Mouse (Mus musculus) stomach, postnatal 0 days (tissue): Measurements from ENCODE around the gene Chn2. TPM values are rescaled to one million over a fixed set of nuclear protein-coding genes. Genes with fewer than 3 reads are reported as not detected.
A peak's percentile ranks its signal among the peaks of the same experiment; 100 is the strongest.

Experiments used
- ATAC-seq: fragments of 200-750 bp; cut with Nextera tagmentation; 2 replicates; pipeline ENCODE4 v1.8.0; 2017; ENCODE audit not compliant: low FRiP score, low TSS enrichment
- DNase-seq: peaks from one replicate; pipeline ENCODE4 v3.0.0-alpha.2; 2016; ENCODE audit warnings: low spot score
- H3K27ac ChIP-seq: fragments of 300-500 bp; sonication (generic); replicated peaks from 2 replicates; pipeline ENCODE4 v1.5.1; 2014; ENCODE audit warnings: mild to moderate bottlenecking, control low read depth
- H3K27me3 ChIP-seq: fragments of 300-500 bp; sonication (generic); 2 replicates; pipeline ENCODE4 v1.6.1; 2014; ENCODE audit warnings: low read length; ENCODE audit not compliant: control insufficient read depth, insufficient read depth
- H3K36me3 ChIP-seq: fragments of 300-500 bp; sonication (generic); 2 replicates; pipeline ENCODE4 v1.6.1; 2014; ENCODE audit warnings: low read length, mixed read lengths; ENCODE audit not compliant: control insufficient read depth, insufficient read depth
- H3K4me1 ChIP-seq: fragments of 300-500 bp; sonication (generic); replicated peaks from 2 replicates; pipeline ENCODE4 v1.6.1; 2014; ENCODE audit warnings: antibody characterized with exemption; ENCODE audit not compliant: control insufficient read depth, insufficient read depth
- H3K4me2 ChIP-seq: fragments of 300-500 bp; sonication (generic); replicated peaks from 2 replicates; pipeline ENCODE4 v1.6.1; 2014; ENCODE audit warnings: low read depth, mild to moderate bottlenecking, control low read depth, moderate library complexity
- H3K4me3 ChIP-seq: fragments of 300-500 bp; sonication (generic); 2 replicates; pipeline ENCODE4 v1.5.1; 2014; ENCODE audit warnings: low read depth, low read length, control low read depth
- H3K9ac ChIP-seq: fragments of 300-500 bp; sonication (generic); 2 replicates; pipeline ENCODE4 v1.6.1; 2014; ENCODE audit warnings: mild to moderate bottlenecking, low read length, control low read depth, mixed read lengths
- H3K9me3 ChIP-seq: fragments of 300-500 bp; sonication (generic); 2 replicates; pipeline ENCODE4 v1.6.1; 2016; ENCODE audit warnings: low read length; ENCODE audit not compliant: control insufficient read depth
- CTCF ChIP-seq: IDR thresholded peaks from 2 replicates; pipeline ENCODE4 v1.5.1; 2016; ENCODE audit warnings: antibody characterized with exemption, low read depth, mild to moderate bottlenecking, moderate library complexity
- EP300 ChIP-seq: optimal IDR thresholded peaks from 2 replicates; pipeline ENCODE3; 2016; ENCODE audit warnings: antibody characterized with exemption
- WGBS: fragments of 180-500 bp; shearing (Covaris S2); extraction: QIAGEN DNeasy Blood & Tissue Kit; methylation state at CpG from one replicate; pipeline ENCODE4 v1.1.7; 2014; 5-methylcytosine and 5-hydroxymethylcytosine counted together
- polyA plus RNA-seq: library from polyadenylated mRNA; unstranded; fragments of >200 nt; fragmentation: Nextera tagmentation; extraction: Ambion mirVana; gene quantifications from 2 replicates; pipeline ENCODE4 v1.2.1, GENCODE M21; 2015

The Chn2 gene
- polyA plus RNA-seq, 1 experiment from 2014 or later = 19.1 TPM

GRCm38 (mm10) chr6:54132576-54132975 is 93.2 kb downstream of the Chn2 start:
- Histone ChIP-seq H3K27me3 (no peaks in the 10 kb centered on the region), H3K9me3 (no peaks in the 10 kb centered on the region), H3K4me3 (no peak overlapping the region), H3K27ac (no peak overlapping the region), H3K4me2 (no peak overlapping the region), H3K36me3 (no peaks in the 10 kb centered on the region), H3K4me1 (no peaks in the 10 kb centered on the region), H3K9ac (no peak overlapping the region)
- no peak for TF ChIP-seq CTCF
- no peak for TF ChIP-seq EP300
- no peak for DNase-seq
- 94% methylated on average over 1 of the region's 1 CpGs for WGBS
- no peak for ATAC-seq

GRCm38 (mm10) chr6:54133231-54133630 is 93.9 kb downstream of the Chn2 start:
- WGBS = 77% methylated on average over 5 of the region's 5 CpGs
- Histone ChIP-seq H3K4me3 (no peak overlapping the region), H3K27ac (no peak overlapping the region), H3K4me2 (no peak overlapping the region), H3K27me3 (no peaks in the 10 kb centered on the region), H3K36me3 (no peaks in the 10 kb centered on the region), H3K4me1 (no peaks in the 10 kb centered on the region), H3K9me3 (no peaks in the 10 kb centered on the region), H3K9ac (no peak overlapping the region)
- no peak for ATAC-seq
- DNase-seq = no peak
- TF ChIP-seq CTCF (no peak), EP300 (no peak)

- H3K9me3 ChIP-seq = no peaks in the 10 kb centered on the region
- WGBS = 89% methylated on average over 9 of the region's 9 CpGs
- TF ChIP-seq CTCF (no peak), EP300 (no peak)
These were observed 98.8 kb downstream of the Chn2 start for GRCm38 (mm10) chr6:54138157-54138556.

DNA sequence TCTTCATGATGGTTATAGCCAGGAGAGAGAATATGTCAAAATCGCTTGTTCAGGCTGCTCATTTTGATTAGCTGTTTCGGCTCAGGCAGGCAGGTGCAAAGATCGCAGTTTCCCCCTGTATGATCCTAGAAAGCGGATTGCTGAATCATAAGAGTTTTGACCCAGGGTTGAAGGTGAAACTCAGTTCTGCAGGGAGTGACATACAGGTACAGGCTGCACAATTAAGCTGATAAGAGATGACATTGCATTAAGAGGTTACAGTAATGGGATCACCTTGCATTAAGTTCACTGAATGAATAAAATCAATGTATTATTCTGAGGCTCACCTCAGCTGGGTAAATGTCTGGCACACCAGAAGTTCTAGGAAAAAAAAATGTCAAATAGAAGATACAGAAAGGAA is 101.1 kb downstream of the Chn2 start:
- no peak overlapping the region for H3K27ac ChIP-seq
- ATAC-seq (no peak), DNase-seq (no peak)
- no peaks in the 10 kb centered on the region for H3K4me1 ChIP-seq
- H3K4me2 ChIP-seq = no peak overlapping the region
- H3K27me3 ChIP-seq = no peaks in the 10 kb centered on the region
- no peaks in the 10 kb centered on the region for H3K36me3 ChIP-seq
- no peaks in the 10 kb centered on the region for H3K9me3 ChIP-seq
- 80% methylated on average over 4 of the region's 4 CpGs for WGBS
- no peak overlapping the region for H3K4me3 ChIP-seq
- H3K9ac ChIP-seq = no peak overlapping the region
- TF ChIP-seq CTCF = no peak
- no peak for TF ChIP-seq EP300

More at GRCm38 (mm10) chr6:54138157-54138556, 98.8 kb downstream of the Chn2 start:
- DNase-seq (no peak), ATAC-seq (no peak)
- Histone ChIP-seq H3K27ac (no peak overlapping the region), H3K4me3 (no peak overlapping the region), H3K4me2 (no peak overlapping the region), H3K9ac (no peak overlapping the region), H3K27me3 (no peaks in the 10 kb centered on the region), H3K4me1 (no peaks in the 10 kb centered on the region), H3K36me3 (no peaks in the 10 kb centered on the region)

- no peaks in the 10 kb centered on the region for H3K4me1 ChIP-seq
- no peak overlapping the region for H3K4me3 ChIP-seq
- no peaks in the 10 kb centered on the region for H3K36me3 ChIP-seq
- H3K27ac ChIP-seq = no peak overlapping the region
- H3K4me2 ChIP-seq = no peak overlapping the region
- ATAC-seq (no peak), DNase-seq (no peak)
- TF ChIP-seq CTCF = no peak
- WGBS = 85% methylated on average over 3 of the region's 3 CpGs
- no peaks in the 10 kb centered on the region for H3K9me3 ChIP-seq
- H3K9ac ChIP-seq = no peak overlapping the region
- no peaks in the 10 kb centered on the region for H3K27me3 ChIP-seq
These were observed 101.8 kb downstream of the Chn2 start for GRCm38 (mm10) chr6:54141165-54141564.

- H3K9ac ChIP-seq = no peak overlapping the region
- WGBS = 56% methylated on average over 11 of the region's 11 CpGs
- H3K27me3 ChIP-seq = no peaks in the 10 kb centered on the region
- no peak overlapping the region for H3K4me3 ChIP-seq
- H3K4me1 ChIP-seq = no peaks in the 10 kb centered on the region
- H3K27ac ChIP-seq = peak overlapping the region; percentile 53; the same call in 1 of the 2 replicates
- no peaks in the 10 kb centered on the region for H3K9me3 ChIP-seq
- no peak overlapping the region for H3K4me2 ChIP-seq
- no peak for DNase-seq
- TF ChIP-seq CTCF = no peak
- TF ChIP-seq EP300 = no peak
- H3K36me3 ChIP-seq = no peaks in the 10 kb centered on the region
- ATAC-seq = no peak
These were observed 103.7 kb downstream of the Chn2 start for GRCm38 (mm10) chr6:54142848-54143651.
